Mouse (Mus musculus) cortical plate, adult 2 months (tissue): Measurements from ENCODE around the gene Zbtb9.

Source experiments
- CTCF ChIP-seq: fragments of 200-500 bp; IDR thresholded peaks from 2 replicates; pipeline ENCODE4 v1.5.1; 2011; ENCODE audit warnings: mild to moderate bottlenecking, control low read depth, low read length; ENCODE audit not compliant: insufficient read depth; ENCODE audit errors: extremely low read depth
- POLR2A ChIP-seq: fragments of 200-500 bp; IDR thresholded peaks from 2 replicates; pipeline ENCODE4 v1.6.1; 2011; ENCODE audit warnings: mild to moderate bottlenecking, low read length, control low read depth; ENCODE audit not compliant: insufficient read depth; ENCODE audit errors: extremely low read depth

GRCm38 (mm10) chr17:27021736-27022135 is 48.8 kb downstream of the Zbtb9 start:
- no peak for TF ChIP-seq POLR2A
- TF ChIP-seq CTCF, result no peak
